Mouse (Mus musculus) left cerebral cortex, adult 9 months (tissue): ENCODE measurements around the gene Podn.

ENCODE experiments used
- DNase-seq, 2 experiments: peaks; one replicate each; pipeline ENCODE4 v3.0.0; 2022; ENCODE audit warnings: low spot score in 2 of 2

Podn gene

DNA sequence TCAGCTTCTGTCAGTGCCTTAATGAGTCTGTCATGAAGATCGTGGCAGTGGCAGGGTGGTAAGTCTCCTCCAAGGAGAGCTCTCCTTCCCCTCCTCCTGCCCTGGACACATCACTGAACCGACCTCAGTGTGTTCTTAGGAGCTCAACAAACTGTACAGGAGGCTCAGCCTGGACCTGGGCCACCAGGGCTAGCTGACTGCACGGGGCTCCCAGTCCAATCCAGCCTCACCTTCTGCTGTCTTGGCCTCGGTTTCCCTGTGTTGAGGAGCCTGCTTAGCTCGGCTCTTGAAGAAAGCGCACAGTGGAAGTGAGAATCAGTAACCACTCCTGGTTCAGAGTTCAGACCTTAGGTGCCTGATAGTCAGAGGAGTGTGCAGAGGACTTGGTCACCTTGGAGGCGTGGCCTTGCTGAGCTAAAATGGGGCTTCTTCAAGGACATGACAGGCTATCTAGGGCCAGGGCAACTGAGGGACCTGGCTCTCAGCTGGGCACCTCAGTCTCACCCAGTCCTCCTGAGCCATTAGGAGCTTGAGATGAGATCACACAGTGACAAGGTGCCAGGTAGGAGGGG, 88.6 kb downstream of the Podn start:
- no peak for DNase-seq

DNA sequence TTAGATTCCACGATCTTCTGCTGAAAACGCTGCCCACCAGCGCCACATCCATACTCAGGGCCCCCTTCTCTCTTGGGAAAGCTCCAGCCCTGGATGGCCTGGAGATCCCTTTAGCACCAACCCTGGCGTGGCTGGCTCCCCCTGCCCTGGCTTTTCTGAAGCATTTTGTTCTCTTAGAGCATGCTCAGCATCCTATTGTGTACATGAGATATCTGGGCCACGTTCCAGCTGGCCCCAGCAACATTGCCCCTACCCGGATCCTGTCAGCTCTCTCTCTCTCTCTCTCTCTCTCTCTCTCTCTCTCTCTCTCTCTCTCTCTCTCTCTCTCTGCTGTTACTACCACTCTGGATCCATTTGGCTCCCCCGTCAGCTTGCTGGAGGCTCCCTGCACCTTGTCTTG, 90.9 kb downstream of the Podn start:
- no peak for DNase-seq

DNA sequence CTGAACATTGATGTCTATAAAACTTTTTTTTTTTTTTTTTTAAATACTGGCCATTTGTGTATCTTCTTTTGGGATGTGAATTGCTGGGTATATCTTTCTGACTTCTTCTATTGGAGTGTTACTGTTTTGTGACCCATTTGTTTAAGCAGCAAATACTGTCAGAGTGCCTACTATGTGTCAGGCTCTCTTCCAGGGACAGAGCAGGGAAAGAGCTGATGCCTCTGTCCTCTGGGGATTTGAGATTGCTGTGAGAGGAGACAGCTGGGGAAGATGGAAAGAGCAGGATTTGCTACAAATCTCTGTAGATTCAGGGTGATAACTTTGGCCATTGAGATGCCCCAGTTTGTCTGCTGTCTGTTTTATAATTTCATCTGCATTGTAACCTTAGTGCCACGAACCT, 96.9 kb downstream of the Podn start:
- no peak for DNase-seq

DNA sequence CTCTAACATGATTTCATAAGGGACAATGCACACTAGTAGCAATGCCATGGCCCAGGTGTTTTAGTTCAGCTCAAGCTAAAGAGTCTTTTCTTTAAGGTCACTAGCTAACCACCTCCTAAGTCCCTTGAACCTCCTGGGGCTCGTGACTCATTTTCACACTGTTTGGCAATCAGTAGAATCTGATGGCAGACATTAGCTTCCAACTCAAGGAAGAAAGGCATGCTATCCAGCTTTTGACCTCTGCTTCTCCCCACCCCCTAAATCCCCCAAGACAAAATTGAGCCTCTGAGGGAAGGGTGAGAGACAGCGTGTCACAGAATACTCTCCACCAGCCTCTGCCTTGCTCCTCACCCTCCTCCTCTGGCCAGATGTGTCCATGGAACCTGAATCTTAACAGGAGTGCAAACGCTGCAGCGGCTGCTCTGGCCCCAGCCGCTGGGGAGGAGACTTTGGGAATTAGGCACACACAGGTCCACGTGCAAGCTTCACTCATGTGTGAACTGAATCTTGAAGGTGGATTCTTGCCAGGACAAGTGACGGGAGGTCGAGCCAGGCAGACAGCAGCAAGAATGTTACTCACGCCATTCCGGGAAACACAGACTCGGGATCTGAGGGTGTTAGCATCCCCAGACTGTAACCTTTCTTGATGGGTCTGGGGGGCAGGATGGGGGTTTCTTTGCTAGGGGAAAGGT, 97.5 kb downstream of the Podn start:
- no peak for DNase-seq

DNA sequence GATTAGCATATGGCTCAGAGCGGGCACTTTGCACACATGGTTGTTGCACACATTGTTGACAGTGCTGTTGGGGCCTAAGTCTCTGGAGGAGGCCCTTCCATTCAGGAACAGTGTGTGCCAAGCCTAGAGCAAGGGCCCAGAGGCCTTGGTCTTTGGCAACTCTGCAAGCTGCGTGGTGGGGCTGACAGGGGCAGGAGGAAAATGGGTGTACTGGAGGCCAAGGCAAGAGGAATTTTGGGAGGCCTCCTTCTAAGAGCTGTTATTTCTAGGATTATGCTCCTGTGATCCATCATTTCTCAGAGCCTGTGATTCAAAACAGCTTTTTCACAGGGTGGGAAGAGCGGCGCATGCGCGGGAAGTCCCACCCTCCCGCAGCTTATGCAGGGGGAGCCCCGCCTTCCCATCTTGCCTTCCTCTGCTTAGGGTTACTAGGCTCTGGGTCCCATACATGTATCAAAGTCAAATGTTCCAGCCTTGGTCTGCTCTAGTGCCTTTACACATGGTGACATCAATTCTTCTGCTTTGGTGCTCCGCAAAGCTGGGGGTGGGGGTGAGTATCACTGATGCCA, 99.7 kb downstream of the Podn start:
- DNase-seq, result no peak

DNA sequence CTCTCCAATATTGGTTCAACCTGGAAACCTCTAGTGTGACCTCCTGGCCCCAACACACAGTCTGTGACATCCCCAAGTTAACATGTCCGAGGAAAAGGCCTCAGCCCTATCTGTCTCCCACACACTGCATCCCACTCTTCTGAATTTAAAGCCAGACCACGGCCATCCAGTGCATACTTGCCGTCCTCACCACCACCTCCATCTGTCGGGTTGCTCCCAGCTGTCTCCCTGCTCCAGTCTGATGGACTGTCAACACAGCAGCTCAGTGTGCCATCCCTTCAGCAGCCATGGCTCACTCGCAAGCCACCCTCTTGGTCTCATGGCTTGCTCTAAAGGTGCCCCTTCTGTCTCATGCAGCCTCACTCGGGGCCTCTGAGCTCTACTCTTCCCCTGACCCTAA, 100.5 kb downstream of the Podn start:
- DNase-seq, result no peak

DNA sequence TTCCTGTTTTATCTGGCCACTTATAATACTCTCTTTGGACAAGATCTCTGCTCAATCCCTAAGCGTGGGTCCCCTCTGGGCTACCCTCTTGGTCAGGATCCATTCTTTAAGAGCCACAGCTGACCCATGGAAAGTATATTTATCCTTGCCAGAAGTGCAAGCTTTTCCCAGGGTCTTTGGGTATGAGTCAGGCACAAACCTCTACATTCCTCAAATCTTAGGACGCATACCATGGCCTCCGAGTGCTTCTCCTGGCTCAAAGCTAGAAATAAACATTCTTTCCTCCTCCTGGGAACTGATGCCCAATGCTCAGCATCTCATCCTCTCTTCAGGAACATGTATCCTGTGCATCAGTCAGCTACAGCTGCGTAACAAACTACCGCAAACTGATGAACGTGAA, 101.2 kb downstream of the Podn start:
- no peak for DNase-seq

DNA sequence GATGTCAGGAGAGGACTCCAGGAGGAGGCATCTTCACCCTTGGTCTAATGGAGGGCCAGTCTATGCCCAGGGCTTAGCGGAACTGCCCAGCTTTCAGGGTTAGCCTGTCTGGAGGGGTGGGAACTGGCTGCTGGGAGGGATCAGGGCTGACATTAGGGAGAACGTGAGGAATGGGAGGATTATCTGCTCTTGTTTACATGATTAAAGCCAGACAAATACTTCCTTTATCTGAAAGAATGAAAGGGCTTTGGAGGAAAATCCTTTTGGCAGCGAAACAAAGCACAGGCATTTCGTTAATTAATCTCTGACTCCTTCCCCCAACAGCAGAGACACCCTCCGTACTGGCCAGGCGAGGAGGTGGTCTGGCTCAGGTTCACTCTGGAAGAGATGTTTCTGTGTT, 104.4 kb downstream of the Podn start:
- no peak for DNase-seq

DNA sequence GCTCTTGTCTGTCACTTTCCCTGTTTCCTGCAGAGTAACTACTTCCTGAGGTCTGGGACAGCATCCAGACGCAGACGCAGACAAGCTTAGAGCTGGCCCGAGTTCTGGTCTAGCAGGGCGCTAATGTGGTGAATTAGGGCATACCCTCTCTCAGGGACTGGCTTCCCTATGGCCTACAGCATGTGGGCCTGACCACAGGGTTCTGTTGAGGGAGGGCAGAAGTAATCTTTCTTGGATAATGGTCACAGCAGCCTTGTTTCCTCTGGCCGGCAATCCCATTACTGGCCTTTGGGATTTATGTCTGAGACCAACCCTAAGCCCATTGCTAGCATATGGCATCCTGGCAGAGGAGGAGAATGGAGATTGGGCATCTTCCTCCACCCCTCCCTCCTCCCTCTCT, 105.4 kb downstream of the Podn start:
- DNase-seq, result no peak

DNA sequence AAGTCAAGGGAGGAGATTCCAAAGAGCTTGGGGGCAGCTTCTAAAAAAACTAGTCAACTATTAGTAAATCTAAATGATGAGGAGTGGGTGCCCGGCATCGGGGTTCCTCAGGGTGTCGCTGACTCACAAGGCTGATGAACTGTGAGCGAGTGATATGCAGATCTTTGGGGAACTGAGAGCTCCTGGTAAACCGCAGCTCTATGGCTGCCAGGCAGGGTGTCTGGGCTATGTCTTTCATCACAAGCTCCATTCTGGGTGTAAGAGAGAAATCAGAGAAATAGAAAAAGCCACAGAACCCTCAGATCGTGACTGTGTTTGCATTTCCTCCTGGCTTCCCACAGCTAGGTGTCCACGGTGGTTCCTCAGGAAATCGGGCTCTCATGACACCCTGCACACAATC, 107.3 kb downstream of the Podn start:
- no peak for DNase-seq

DNA sequence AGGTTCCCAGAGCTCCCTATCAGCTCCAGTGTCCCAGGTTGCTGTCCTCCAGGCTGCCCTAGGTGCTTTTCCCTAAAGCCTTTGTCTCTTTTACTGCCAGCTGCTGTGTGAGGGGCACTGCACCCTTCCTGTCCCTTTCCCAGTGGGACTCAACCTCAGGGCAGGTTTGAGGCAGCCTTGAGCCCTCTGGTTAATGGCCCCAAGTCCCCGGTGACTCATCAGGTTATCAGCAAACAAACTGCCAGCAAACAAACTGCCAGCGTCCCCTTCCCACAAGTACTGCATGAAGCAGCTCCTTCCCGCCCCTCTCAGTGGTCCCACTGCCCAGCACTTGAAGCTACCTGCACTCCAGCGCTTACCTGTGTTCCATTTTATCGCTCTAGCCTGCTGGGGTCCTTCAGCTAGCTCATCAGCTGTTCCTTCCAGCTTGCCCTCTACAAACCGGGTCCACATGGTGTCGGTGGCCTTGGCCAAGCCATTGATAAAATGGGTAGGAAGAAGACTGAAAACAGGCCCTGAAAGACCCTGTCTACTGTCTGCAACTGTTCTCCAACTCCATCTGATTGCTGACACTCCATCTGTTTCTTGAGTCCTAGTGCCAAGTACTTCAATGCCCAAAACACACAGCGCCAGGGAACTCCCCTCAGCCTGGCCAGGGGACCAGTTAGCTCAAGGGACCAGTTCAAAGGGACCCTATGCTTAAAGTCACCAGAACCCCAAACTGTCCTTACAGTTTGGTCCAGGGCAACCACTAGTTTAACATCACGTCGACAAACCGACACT, 109.7 kb downstream of the Podn start:
- DNase-seq, result no peak

DNA sequence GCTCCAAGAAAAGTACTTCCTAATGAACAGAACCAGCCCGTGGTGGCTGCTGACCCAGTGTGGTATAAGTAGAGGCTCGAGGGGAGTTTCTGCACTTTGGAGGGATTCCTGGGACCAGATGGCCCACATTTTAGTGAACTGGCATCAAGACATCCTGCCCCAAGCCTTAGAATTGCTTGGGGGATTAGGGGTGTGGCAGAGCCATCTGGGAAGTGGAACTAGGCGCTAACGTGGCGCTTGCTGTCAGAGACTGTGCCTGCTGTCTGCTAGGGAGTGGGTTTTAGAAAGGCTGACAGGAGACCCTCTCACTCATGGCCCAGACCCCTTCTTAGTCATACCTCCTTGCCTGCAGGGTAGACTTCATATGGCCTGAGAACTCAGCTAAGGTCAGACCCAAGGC, 110.4 kb downstream of the Podn start:
- no peak for DNase-seq

DNA sequence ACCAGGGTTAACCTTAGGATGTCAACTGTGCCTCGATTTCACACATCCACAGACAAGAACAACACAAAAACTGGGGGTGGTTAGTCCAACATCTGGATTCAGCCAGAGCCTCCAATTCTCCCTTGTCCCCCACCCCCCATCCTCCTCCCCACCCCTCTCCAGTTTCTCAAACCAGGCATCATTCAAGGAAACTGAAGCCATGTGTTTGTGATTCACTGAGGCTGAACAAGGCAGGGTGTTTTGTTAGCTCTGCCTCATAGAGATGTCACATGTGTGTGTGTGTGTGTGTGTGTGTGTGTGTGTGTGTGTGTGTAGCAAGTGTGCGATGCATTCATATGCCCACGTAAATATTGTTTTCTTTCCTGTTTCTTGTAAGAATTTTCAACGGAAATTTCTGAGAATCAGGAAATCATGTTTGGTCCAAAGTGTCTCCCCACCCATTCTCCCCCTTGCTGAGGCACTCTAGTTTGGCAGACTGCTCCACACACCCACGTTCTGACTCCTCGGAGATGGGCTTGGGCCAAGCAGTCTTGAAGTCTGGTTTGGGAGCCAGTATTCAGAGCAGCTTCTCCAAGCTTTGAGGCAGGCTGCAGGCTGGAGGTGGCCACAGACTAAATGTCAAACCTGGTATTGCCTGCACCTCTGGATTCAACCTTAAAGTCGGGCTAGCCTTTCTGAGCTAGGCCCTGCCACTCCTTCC, 111.8 kb downstream of the Podn start:
- peak; percentile 59 to 91 for DNase-seq

DNA sequence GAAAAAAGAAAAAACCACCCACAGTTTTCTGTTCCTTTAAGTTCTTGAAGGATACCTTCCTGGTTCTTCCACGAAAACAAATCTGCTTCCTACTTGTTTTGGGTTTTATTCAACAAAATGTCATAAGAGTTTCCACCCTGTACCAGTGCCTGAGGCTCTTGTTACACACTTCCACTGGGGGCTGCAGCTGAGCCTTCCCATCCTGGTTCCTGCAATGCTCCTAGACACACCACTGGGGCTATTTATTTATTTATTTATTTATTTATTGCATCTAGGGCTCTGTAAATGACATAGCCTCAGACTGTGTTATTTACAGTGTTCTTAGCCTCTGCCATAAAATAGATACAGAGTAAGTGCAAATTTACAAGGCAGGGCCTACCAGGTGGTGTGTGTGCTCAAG, 112.5 kb downstream of the Podn start:
- no peak for DNase-seq

DNA sequence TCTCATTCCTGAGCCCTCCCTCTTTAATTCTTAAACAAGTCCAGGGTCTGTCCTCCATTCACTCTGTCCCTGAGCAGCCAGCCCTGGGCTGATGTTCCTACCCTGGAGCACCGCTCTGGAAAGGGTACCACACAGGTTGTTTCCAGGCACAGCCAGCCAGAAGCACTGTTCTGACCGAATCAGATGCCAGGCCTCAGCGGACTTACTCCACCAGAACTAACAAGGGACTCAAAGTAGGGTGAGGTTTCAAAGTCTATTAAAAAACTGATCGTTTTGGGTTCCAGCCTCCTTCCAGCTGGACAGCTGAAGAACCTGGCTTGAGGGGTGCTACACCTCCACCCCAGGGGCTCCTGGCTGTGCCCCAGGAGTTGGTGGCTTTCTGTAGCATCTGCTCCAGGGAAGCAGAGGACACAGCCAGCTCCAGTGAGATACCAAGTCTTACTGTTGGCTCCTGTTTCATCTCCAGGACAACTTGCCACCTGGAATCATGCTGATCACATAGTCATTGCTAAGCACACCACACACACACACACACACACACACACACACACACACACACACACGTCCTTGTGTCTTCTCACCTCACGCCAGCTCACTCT, 116.1 kb downstream of the Podn start:
- DNase-seq, result no peak

DNA sequence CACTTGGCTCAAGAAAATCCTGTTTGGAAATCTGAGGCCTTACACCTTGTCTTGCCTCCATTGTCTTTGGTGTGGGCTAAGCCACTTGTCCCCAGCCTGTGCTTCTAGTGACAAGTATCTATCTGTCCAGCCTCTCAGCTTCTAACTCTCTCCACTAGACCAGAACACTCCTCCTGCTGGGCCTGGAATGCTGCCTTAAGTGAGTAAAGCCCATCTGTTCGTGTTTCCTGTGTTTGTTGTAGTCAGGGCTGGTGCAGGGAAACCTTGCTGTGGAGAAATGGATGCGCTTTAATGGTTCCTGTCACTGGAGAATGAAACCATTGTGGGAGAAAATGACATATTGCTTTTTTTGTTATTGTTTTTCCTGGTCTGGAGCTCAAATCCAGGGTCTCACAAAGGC, 116.7 kb downstream of the Podn start:
- DNase-seq, result peak in 1 of 2 experiments; percentile 50

DNA sequence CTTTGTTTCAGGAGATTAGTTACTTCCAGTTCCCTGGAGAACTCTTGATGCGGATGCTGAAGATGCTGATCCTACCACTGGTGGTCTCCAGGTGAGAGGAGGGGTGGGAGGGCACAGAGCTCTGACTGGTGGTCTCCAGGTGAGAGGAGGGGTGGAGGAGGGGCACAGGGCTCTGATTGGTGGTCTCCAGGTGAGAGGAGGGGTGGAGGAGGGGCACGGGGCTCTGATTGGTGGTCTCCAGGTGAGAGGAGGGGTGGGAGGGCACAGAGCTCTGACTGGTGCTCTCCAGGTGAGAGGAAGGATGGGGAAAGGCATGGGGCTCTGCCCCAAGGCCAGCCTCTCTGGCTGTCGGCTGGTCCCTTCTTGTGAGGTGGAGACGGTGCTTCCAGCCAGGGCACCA, 118.7 kb downstream of the Podn start:
- DNase-seq, result no peak

DNA sequence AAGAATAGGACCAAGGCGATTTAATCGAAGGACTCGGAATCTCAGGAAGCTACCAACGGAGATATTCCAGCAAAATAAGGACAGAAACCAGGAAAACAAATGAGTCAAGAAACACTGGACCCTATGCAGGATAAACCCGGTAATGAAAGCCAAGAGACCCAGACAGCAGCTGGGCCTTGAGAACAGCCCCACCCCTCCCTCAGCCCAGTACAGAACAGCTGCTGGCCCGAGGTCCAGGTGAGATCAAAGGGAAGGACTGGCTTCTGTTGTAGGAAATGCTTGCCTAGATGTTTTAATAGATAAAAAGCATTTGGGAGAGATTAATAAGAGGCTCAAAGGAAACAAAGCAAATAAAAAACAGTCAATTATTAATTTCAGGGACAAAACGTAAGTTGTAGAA, 121.2 kb downstream of the Podn start:
- no peak for DNase-seq

DNA sequence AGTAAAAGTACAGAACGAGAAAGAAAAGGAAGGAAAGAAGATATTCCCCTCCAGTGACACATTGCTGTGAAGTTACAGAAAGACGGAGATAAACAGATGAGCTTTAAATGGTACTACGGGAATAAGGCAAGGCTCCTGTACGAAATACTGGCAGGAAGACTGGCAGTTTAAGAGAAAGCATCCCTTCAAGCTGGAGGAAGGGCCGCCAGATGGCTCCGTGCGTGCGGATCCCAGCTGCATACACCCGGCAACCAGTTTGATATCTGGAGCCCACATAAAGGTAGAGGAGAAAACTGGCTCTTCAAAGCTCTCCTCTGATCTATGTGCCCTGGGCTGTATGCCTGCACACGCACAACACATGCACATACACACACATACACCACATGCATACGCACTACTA, 121.7 kb downstream of the Podn start:
- no peak for DNase-seq

DNA sequence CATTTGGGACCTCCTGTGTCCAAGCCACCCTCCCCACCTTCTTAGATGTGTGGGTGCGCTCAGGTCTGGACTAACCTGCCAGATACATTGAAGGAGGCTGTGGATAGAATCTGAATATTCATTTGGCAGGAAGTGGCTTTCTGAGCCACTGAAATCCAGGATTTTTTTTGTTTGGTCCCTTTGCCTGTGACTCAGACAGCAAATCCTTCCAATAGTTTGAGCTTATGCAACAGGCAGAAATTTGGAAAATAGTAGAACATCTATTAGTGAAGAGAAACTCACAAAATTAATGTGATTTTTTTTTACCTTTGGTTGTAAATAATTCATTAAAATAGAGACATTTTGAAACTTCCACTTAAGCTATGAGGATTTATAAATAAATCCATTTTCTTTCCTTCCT, 125.1 kb downstream of the Podn start:
- no peak for DNase-seq

DNA sequence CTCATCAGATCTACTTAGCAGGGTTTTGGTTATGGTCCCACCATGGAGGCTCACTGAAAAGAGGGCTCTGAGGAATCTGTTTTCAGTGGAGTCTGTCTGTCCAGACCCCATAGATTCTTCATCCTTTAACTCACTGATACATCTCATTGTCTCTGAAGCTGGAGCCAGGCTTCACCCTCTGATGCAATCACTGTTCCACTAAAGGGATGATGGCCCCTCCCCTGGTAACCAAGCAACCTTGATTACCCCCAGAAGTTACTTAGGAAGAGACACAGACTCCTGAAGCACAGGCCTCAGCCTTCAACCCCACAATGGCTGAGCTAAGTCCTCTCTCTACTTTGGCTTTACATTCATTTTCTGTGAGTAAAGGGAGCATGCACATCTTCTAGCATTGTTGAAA, 126.5 kb downstream of the Podn start:
- DNase-seq, result no peak
